Mouse (Mus musculus) monocyte, adult 2 months (primary cell): ENCODE results near the gene Foxa3.

ENCODE experiments used
- DNase-seq, 2 experiments: peaks; one replicate each; pipeline ENCODE4 v3.0.0; 2022; ENCODE audit warnings: low spot score in 2 of 2, low read depth in 1 of 2

The Foxa3 gene

GRCm38 (mm10) chr7:19001066-19001806, 22.1 kb downstream of the Foxa3 start:
- no peak for DNase-seq

- no peak for DNase-seq
Measured at GRCm38 (mm10) chr7:19000421-19000820, 22.9 kb downstream of the Foxa3 start.

- DNase-seq = no peak
Measured at GRCm38 (mm10) chr7:18998835-18999234, 24.5 kb downstream of the Foxa3 start.

- DNase-seq = no peak
Measured at GRCm38 (mm10) chr7:18993036-18993435, 30.3 kb downstream of the Foxa3 start.

- no peak for DNase-seq
Measured at GRCm38 (mm10) chr7:18992294-18992675, 31.1 kb downstream of the Foxa3 start.

DNA sequence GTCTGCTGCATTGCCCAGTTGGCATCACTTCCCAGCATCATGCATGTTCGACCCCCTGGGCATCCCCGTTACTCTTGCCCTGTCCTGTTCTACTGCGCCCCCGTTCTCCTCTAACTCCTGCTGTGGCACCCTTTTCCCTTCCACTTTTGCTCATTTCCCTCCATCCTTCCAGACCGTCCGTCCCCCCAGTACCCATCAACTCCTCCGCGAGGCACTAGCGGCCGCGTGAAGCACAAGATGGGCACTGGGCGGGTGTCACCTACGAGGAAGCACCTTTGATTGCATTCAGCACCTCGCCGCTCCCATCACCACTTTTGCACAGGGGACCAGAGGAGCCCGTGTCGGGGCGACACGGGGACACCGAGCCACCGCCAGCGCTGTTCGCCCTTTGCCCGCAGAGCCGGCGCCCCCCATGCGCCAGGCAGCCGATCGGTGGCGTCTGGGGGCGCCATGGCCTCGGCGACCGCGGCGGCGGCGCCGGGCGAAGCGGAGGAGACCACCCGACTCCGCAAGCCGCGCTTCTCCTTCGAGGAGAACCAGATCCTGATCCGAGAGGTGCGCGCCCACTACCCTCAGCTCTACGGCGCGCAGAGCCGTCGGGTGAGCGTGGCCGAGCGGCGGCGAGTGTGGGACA, 31.6 kb downstream of the Foxa3 start:
- DNase-seq = no peak

DNA sequence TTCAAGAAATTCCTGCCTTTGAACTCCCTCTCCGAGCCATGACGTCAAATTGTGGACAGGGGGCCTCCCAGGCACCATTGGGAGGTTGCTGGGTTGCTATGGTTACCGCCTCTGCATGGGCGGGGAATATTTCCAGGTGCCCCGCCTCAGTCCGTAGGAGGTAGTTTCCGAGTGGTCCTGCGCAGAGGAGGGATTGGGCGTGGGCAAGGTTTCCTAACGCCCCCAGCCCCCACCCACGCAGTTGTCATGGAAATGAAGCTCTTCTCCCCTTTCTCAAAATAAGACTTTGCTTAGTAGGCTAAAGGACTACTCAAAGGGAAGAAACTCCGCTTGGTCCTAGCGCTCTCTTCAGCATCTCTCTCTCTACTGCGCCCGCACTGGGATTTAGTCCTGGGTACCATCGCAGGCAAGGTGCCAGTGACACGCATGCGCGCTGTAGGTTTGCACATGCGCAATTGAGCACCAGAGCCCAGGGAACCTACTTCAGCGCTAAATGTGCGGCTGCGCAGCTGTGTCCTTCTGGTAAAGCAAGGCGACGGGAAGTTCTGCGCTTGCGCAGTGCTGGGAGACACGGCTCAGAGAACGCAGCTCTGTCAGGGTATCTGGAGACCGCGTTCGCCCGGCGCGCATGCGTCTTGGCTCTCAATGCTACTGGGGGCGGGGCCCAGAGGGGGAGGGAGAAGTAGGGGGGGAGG, 32.6 kb downstream of the Foxa3 start, which contains the start of gene Mypop:
Mypop (plus strand) TSS at position 645 of the 695 bp plus-strand sequence.
- peak; percentile 92 to 94 for DNase-seq

- no peak for DNase-seq
Measured at GRCm38 (mm10) chr7:18989995-18990394, 33.3 kb downstream of the Foxa3 start.

DNA sequence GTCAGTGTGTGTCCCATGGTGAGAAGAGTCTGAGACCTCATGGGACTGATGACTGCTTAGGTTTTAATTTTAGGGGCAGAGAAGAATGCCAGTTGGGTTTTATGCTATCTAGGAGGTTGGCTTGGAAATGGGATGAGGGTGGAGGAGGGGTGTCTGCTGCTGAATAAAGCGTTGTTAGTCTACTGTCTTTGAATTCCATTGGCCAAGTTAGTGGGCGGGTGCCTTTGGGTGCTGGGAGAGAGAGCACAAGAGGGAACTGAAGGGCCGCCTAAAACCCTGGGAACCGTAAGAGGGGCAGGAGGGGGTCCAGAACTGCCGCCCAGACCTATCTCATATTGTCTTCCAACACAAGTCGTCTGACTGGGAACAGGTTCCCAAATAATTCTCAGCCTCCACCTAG, 34.6 kb downstream of the Foxa3 start:
- DNase-seq = no peak

GRCm38 (mm10) chr7:18987747-18988146, 35.6 kb downstream of the Foxa3 start:
- DNase-seq = no peak

GRCm38 (mm10) chr7:18987100-18987499, 36.2 kb downstream of the Foxa3 start, which contains the start of gene Nanos2:
Gene Nanos2, plus strand, starts transcription at chr7:18987400.
- DNase-seq = no peak

DNA sequence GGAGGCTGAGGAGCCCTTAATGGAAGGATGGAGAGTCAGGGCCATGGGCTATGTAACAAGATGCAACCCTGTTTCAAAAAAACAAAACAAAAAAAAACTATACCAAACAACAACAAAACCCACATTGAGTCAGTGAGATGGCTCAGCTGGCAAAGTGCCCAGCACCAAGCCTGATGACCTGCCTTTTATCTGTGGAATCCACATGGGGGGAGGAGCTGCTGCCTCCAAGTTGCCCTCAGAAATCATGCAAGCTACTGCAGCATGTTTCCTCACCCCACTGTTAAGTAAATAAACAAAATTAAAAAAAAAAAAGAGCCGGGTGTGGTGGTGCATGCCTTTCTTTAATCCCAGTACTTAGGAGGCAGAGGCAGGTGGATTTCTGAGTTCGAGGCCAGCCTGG, 36.8 kb downstream of the Foxa3 start:
- DNase-seq = no peak

DNA sequence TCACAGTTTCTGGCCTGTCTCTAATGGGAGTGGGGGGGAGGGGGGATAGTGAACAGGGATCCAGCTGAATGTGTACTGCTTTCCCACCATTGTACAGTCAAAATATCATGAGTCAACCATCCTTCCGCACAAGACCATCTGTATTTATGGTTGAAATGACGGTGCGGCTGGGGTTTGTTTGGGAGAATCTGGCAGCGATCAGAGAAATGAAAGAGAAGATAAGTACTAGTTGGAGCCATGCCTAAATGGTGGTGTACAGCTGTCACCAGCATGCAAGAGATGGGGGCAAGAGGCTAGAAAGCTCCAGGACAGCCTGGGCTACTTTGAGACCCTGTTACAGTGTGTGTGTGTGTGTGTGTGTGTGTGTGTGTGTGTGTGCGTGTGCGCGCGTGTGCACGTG, 45.0 kb downstream of the Foxa3 start:
- no peak for DNase-seq

DNA sequence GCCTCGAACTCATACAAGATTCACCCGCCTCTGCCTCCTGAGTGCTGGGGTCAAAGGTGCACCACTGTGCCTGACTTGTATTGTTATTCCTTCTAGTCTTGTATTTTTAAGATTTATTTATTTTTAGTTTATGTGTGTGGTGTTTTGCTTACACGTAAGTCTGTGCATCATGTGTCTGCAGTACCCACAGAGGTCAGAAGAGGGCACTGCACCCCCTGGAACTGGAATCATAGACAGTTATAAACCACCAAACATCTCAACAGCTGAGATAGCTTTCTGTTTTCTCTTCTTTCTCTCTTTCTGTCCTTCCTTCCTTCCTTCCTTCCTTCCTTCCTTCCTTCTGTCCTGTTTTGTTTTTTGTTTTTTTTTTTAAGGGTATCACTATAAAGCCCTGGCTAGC, 52.4 kb downstream of the Foxa3 start:
- DNase-seq = no peak

DNA sequence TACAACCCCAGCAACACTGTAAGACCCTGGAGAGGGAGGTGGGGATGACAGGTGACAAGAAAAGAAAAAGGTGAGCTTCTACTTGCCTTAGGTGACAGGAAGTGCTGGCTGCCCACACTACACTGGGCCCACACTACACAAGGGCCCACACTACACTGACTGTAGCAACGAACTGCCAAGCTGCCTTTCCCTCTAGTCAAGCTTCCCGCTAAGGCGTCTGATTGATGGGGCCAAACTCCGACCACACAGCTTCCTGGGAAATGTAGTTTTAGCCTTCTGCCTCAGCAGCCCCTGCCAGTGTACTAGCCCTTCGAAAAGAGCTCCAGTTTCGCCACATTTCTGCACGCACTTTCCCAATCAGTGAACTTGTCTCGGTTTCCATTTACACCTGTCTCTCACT, 55.7 kb downstream of the Foxa3 start:
- DNase-seq = no peak

DNA sequence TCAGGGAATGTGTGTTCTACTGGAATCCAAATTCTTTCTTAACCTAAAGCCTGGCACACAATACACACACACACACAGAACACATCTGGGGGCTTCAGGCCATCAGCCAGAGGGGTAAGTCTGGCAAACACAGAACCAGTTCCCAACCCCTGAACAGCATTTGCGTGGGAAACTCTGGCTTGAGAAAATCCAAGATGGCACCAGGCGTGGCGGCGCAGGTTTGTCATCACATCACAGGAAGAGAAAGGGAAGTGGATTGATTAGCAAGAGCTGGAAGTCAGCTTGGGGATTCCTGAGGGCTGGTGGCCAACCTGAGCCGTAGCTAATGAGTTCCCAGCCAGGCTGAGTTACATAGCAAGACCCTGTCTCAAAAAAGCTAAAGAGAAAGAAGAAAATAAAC, 58.0 kb downstream of the Foxa3 start:
- no peak for DNase-seq

DNA sequence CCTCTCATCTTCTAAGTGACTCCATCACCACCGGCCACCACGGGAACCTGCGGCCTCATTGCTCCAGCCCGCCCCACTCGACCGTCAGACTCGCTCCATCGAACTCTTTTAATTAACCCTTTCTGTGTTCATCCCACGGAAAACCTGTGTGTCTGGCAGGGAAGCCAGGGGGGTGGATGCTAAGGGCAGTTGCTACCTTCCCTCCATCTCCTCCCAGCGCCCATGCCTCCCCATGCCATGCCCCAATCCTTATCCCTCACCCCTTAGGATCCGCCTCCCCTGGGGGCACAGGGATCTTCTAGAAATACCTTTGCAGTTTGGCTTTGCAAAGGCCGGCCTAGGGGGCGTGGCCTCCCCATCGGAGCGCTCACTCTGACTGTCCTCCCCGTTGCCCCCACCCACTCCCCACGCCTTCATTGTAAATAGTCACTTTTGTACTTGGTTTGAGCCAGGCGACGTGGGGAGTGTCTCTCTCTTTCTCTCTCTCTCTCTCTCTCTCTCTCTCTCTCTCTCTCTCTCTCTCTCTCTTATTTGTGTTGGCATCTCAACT, 60.0 kb downstream of the Foxa3 start:
- no peak for DNase-seq
